Mouse (Mus musculus): ENCODE measurements around the gene Ints13.

DNA sequence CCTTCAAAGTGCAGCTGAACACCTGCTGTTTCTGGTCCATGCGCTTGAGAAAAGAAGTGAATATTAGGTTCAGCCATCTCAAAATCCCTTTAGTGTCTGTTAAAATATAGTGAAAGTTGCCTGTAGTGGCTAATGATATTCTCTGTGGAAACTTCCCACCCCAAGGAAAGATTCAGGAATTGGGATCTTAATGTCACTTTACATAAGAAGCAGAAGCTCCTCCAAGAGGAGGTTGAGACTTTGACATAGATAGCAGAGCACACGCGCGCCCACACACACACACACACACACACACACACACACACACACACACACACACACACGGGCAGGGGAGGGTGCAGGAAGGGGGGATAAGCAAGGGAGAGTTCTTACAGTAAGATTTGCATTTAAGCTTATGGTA lies 7.5 kb upstream of the Ints13 start:
- no peak for TF ChIP-seq CTCF (IDR thresholded peaks at IDR 0.05; ENCODE audit: borderline replicate concordance, insufficient read depth, low read depth, low read length)
- TF ChIP-seq POLR2A (IDR thresholded peaks at IDR 0.05; ENCODE audit: borderline replicate concordance, insufficient read depth, low read length) = no peak

All from cerebellum, adult 2 months (tissue).